Mouse (Mus musculus) regulatory T cell (primary cell): ENCODE results near the gene Gm20683.

Source experiments
- in situ Hi-C: fragments of 300-600 bp; cut with MboI, MseI; formaldehyde crosslinking; loops from one replicate; pipeline ENCODE4 v1.15.1; 2025; ENCODE audit warnings: high pct_unique_total_duplicates

Gm20683 gene

GRCm38 (mm10) chr17:25841117-25841880, at the start of gene Gm20683:
Gene Gm20683, minus strand, starts transcription at chr17:25841763.
- in situ Hi-C loops, result no loop called here

- in situ Hi-C loops, result loop anchor here (5.0 kb wide), 1 partner anchor 103 kb away; no protein-coding TSS in a partner anchor
These were observed 47.3 kb upstream of the Gm20683 start for GRCm38 (mm10) chr17:25888837-25889236.

GRCm38 (mm10) chr17:25887467-25887866, 45.9 kb upstream of the Gm20683 start:
- in situ Hi-C loops, result loop anchor here (5.0 kb wide), 1 partner anchor 105 kb away; no protein-coding TSS in a partner anchor

- in situ Hi-C loops, result loop anchor here (5.0 kb wide), 1 partner anchor 105 kb away; no protein-coding TSS in a partner anchor
These were observed 45.2 kb upstream of the Gm20683 start for GRCm38 (mm10) chr17:25886806-25887205.

- in situ Hi-C loops, result loop anchor here (5.0 kb wide), 1 partner anchor 107 kb away; no protein-coding TSS in a partner anchor
These were observed 44.1 kb upstream of the Gm20683 start for GRCm38 (mm10) chr17:25885636-25886035.

- in situ Hi-C loops, result no loop called here
These were observed 42.3 kb upstream of the Gm20683 start for GRCm38 (mm10) chr17:25883824-25884223.

GRCm38 (mm10) chr17:25883268-25883667, 41.7 kb upstream of the Gm20683 start:
- in situ Hi-C loops, result no loop called here

GRCm38 (mm10) chr17:25882306-25882705, 40.7 kb upstream of the Gm20683 start:
- in situ Hi-C loops, result no loop called here

- in situ Hi-C loops, result no loop called here
These were observed 40.1 kb upstream of the Gm20683 start for GRCm38 (mm10) chr17:25881691-25882090.

- in situ Hi-C loops, result no loop called here
These were observed 39.5 kb upstream of the Gm20683 start for GRCm38 (mm10) chr17:25880913-25881641.

GRCm38 (mm10) chr17:25880196-25880910, 38.8 kb upstream of the Gm20683 start, which contains the start of gene Wfikkn1:
Gene Wfikkn1, minus strand, starts transcription at chr17:25880858.
- in situ Hi-C loops, result no loop called here

- in situ Hi-C loops, result no loop called here
These were observed 38.2 kb upstream of the Gm20683 start for GRCm38 (mm10) chr17:25879750-25880149.

- in situ Hi-C loops, result no loop called here
These were observed 37.7 kb upstream of the Gm20683 start for GRCm38 (mm10) chr17:25879261-25879660.

GRCm38 (mm10) chr17:25878611-25879180, 37.1 kb upstream of the Gm20683 start:
- in situ Hi-C loops, result no loop called here

- in situ Hi-C loops, result no loop called here
These were observed 36.4 kb upstream of the Gm20683 start for GRCm38 (mm10) chr17:25877741-25878610.

- in situ Hi-C loops, result no loop called here
These were observed 35.5 kb upstream of the Gm20683 start for GRCm38 (mm10) chr17:25877025-25877424.

- in situ Hi-C loops, result no loop called here
These were observed 34.9 kb upstream of the Gm20683 start for GRCm38 (mm10) chr17:25876347-25876915.

- in situ Hi-C loops, result no loop called here
These were observed 33.9 kb upstream of the Gm20683 start for GRCm38 (mm10) chr17:25875171-25876136.

- in situ Hi-C loops, result no loop called here
These were observed 33.2 kb upstream of the Gm20683 start, which contains the start of gene Mettl26 for GRCm38 (mm10) chr17:25874721-25875170. Gene Mettl26, plus strand, starts transcription at chr17:25875074.
